Mouse (Mus musculus) 416B (cell line): ENCODE data around the gene Pfdn5.

Experiments used
- DNase-seq: peaks from one replicate; pipeline ENCODE4 v3.0.0; 2011; ENCODE audit warnings: low read depth

Gene Pfdn5

DNA sequence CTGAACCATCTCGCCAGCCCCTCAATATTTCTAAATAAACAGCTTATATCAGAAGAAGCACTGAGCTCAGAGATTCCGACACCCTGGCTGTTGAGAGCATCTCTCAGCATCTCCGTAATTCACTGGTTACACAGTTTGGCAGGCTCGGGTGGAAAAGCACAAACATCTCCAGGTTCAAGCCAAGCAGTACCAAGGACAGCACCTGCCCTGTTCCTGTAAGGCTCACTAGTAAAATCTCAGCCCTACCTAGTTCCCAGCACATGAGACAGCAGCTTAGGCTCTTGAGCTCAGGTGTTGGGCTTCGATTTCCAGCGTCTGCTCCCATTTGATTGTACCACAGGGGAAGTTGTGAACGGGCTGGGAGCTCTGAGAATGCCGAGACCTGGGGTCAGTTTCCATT, 9.3 kb downstream of the Pfdn5 start:
- DNase-seq: no peak

DNA sequence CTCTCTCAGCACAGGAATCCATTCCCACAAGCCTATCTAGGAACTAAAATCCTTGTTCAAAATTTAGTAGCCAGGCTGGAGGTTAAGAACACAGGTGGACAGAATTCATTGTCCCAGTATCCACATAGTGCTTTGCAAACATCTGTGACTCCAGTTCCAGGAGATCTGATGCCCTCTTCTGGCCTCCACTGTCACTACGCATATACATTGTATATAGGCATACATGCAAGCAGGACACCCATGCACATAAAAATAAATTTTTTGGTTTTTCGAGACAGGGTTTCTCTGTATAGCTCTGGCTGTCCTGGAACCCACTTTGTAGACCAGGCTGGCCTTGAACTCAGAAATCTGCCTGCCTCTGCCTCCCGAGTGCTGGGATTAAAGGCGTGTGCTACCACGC, 10.0 kb downstream of the Pfdn5 start:
- DNase-seq: peak; percentile 65

GRCm38 (mm10) chr15:102336946-102337345, 11.0 kb downstream of the Pfdn5 start:
- DNase-seq: no peak

DNA sequence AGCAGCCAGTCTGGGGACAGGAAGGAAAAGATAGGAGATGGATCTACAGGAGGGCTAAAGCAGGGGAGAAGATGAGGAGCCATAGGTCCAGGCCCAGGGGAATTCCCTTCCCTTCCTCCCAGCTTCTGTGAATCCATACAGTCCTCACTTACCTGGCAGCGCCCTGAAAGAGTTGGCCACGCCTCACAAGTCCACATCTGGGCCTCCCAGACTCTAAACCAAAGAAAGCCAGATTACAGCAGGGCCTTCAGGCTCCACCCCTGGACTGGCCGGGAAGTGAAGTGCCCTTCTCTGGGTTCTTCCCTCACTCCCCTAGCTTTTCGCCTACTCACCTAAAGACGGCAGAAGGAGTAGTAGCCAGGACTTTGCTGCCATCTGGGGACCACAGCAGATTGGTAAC, 13.7 kb downstream of the Pfdn5 start:
- DNase-seq: no peak

DNA sequence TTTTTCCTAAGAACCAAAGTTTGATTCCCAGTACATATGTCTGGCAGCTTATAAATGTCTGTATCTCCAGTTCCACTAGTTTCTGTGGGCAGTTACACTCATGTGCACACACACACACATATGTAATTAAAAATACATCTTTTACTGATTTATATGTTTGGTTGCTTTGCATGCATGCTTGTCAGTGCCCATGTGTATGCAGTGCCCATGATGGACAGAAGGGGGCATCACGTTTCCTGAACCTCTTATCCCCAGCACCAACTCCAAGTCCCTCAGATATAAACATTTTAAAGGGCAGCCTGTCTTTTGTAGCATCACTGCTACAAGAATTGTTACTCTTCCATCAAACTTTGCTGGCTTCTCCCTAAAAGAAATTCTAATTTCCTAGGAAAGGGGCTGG, 15.7 kb downstream of the Pfdn5 start:
- peak; percentile 83 for DNase-seq

DNA sequence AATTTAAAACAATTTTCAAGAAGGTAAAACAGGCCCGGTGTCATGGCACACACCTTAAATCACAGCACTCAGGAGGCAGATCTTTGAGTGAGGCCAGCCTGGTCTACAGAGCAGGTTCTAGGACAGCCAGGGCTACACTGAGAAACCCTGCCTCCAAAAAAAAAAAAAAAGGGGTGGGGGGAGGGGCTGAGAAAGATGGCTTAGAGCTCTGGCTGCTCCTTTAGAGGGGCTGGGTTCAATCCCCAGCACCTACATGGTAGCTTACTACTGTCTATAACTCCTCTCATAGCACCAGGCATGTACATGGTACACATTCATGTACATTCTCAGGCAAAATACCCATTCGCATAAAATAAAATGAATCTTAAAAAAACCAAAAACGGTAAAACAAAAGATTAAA, 18.6 kb downstream of the Pfdn5 start:
- DNase-seq: no peak

DNA sequence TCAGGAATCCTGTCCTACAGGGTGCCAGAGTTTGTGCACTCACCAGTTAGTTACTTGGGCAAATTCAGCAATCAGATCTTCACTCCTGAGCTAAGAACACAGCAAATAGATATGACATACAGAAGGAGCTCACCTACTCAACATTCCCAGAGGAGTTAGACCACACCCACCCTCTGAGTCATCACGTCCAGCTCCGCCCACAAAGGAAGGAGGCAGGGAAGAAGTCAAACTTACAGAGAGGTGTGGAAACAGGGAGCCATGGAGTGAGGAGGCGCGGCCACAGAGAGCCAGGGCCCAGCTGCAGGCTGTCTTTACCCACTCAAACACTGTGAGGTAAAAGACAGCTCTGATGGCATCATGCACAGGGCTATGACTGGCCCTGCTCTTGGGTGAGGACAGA, 20.5 kb downstream of the Pfdn5 start:
- DNase-seq: no peak

DNA sequence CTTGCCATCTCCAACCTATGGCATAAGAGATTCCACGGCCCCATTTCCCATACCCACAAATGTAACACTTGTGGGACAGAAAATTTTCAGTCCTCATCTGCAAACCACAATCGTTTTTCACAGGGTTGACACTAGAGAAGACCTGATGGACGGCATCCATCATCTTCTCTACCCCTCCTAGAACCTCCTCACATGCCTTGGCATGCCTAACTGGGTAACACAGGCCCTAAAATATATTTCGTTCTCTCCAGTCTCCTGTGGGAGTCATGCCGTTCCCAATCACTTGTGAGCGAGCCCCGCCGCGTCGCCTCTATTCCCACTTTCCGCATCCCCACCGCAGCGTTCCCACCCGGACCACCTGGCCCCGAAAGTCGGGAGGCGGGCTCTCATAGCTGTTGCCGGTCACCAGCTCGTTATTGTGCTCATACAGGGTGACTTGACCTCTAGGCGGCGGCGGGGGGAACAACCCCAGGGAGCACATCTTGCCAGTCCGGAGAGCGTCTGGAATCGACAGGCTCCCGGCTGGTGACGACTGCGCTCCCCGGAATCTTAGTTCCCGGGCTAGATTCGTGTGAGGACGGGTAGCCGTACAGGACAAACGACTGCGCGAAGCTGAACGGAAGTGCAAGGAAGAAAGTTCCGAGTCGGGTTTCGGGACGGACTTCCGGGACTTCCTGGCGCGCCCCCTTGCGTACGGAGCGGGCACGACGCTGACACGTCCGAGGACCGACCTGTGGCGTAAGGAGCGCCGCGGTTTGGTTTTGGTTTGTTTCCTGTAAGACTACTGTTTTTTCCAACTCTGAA, 24.4 kb downstream of the Pfdn5 start, which contains the start of gene Aaas:
Aaas (minus strand) TSS at position 634 of the 804 bp plus-strand sequence.
- peak; percentile 97 for DNase-seq

GRCm38 (mm10) chr15:102350942-102351291, 25.0 kb downstream of the Pfdn5 start:
- no peak for DNase-seq

GRCm38 (mm10) chr15:102352177-102352576, 26.3 kb downstream of the Pfdn5 start:
- peak; percentile 76 for DNase-seq

GRCm38 (mm10) chr15:102353986-102354385, 28.1 kb downstream of the Pfdn5 start:
- DNase-seq: peak; percentile 53

- no peak for DNase-seq
These were observed 29.4 kb downstream of the Pfdn5 start for GRCm38 (mm10) chr15:102355134-102355870.

- no peak for DNase-seq
These were observed 30.0 kb downstream of the Pfdn5 start for GRCm38 (mm10) chr15:102355871-102356441.

GRCm38 (mm10) chr15:102356501-102357325, 30.8 kb downstream of the Pfdn5 start:
- DNase-seq: no peak

GRCm38 (mm10) chr15:102358126-102358525, 32.2 kb downstream of the Pfdn5 start:
- DNase-seq: no peak

DNA sequence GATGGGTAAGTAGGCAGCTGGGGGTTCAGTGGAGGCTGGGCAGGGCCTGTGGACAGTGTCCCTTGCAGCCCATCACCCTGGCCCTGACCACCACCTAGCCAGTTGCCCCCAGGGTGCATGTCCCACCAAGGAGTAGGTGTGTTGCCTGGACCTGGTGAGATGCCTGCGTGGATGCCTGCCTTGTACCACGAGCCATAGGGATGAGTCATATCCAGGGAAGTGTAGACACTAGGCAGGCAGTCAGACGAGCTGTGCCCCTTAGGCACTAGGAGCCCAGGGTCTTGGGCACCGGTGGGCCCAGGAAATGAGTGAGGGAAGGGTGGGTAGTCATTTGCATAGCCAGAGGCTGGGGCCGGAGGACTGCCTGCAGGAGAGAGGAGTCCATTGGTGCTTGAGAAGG, 32.9 kb downstream of the Pfdn5 start:
- no peak for DNase-seq

DNA sequence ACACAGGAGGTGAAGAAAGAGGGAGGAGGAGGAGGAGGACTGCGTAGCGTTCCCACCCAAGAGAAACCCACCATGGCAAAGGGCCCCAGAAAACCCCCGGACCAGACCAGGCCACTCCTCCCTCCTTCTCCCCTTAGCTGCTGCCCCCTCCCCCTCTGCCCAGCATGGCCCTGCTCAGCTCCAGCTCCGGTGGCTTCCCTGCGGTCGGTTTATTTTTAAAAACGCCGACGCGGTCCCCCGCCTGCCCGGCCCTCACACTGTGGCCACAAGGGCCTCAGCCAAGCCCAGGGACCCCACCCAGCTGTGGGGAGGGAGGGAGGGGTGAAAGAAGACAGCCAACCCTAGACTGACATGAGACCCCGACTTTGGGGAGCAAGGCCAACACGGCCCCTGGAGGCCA, 36.7 kb downstream of the Pfdn5 start:
- peak; percentile 54 for DNase-seq

- no peak for DNase-seq
These were observed 38.8 kb downstream of the Pfdn5 start for GRCm38 (mm10) chr15:102364678-102365077.

DNA sequence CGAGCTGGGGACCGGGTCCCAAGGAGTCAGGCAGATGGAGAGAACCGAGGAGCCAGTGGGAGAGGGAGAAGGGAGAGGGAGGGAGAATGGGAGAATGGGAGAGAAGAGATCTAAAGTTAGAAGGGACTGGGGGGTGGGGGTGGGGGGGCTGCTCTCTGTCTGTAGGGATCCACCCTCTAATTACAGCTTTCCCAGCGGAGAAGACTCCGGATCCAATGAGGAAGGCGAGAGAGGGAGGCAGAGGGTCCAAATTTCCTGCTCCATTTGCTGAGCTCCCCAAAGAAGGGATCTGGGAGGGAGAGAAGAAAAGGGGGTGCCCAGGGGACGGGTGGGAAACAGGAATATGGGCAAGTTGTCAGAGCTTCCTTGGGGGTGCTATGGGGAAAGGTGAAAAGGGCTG, 40.3 kb downstream of the Pfdn5 start:
- no peak for DNase-seq

- peak; percentile 46 for DNase-seq
These were observed 40.9 kb downstream of the Pfdn5 start, which contains the start of gene Sp7 for GRCm38 (mm10) chr15:102366733-102367344. Gene Sp7 (minus strand): TSS chr15:102367182.

DNA sequence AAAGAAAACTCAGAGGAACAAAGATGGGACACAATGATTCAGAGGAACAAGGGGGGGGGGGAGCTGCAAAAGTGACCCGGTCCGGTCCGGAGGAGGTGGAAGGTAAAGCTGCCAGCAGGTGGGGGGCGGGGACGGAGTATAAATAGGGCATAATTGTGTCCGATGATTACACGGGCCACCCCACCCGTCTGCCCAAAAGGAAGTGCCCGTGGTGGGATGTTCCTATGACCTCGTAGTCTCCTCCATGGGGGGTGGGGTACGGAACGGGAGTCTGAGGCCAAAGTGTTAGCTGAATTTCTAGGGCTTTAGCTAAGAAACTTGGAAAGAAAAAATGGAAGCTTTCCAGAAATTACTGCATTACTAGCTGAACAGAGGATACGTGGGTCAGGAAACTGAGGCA, 44.1 kb downstream of the Pfdn5 start:
- DNase-seq: no peak

DNA sequence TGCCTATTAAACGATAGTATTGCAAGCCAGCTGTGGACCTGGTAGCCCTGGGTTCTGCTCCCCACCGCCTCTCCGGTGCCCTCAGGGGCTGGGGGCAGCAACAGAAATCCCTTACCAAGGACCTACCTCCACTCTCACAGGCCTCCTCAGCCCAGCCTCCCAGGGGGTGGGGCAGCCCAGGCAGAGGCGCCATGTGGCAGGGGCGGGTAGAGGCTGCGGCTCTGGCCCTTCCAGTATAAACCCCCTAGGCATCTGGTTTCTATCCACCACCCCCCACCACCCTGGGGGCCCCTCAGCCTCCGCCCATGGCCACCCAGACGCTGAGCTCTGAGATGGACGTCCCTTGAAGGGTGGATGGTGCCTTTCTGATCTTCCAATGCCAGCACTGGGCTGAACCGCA, 44.8 kb downstream of the Pfdn5 start:
- DNase-seq: no peak
